Mouse (Mus musculus) G1E (cell line): ENCODE measurements around the gene Idh2.

Source experiments
- CTCF ChIP-seq: IDR thresholded peaks from 2 replicates; pipeline ENCODE4 v1.5.1; 2012; ENCODE audit warnings: low read depth, low read length, inconsistent platforms, mixed read lengths
- GATA1 ChIP-seq: IDR thresholded peaks from 2 replicates; pipeline ENCODE4 v1.6.1; 2012; ENCODE audit warnings: borderline replicate concordance, low read length, inconsistent platforms, mixed read lengths
- TAL1 ChIP-seq: conservative IDR thresholded peaks from 2 replicates; pipeline ENCODE4 v1.6.1; 2012; ENCODE audit warnings: low read depth, low read length, inconsistent platforms, mixed read lengths

- TF ChIP-seq CTCF (no peak), GATA1 (no peak), TAL1 (no peak)
These were observed 41.7 kb downstream of the Idh2 start for GRCm38 (mm10) chr7:80073506-80073905.
